Mouse (Mus musculus) G1E (cell line): ENCODE measurements around the gene Cmtr1. TPM values are rescaled to one million over a fixed set of nuclear protein-coding genes. Genes with fewer than 3 reads are reported as not detected.

Experiments used
- ATAC-seq: 2 replicates; pipeline ENCODE4 v1.8.0; 2016; ENCODE audit warnings: mild to moderate bottlenecking; ENCODE audit not compliant: insufficient number of reproducible peaks, poor library complexity, low FRiP score, severe bottlenecking; ENCODE audit errors: extremely low read depth
- DNase-seq: peaks from one replicate; pipeline ENCODE4 v3.0.0; 2012; ENCODE audit warnings: low spot score
- H3K27me3 ChIP-seq: 2 replicates; pipeline ENCODE4 v1.6.1; 2012; ENCODE audit warnings: mild to moderate bottlenecking, low read length, inconsistent platforms; ENCODE audit not compliant: insufficient read depth
- H3K36me3 ChIP-seq: replicated peaks from 2 replicates; pipeline ENCODE3; 2012; ENCODE audit warnings: mild to moderate bottlenecking, inconsistent platforms
- H3K4me1 ChIP-seq: 2 replicates; pipeline ENCODE4 v1.6.1; 2012; ENCODE audit warnings: low read depth, low read length, inconsistent platforms, mixed read lengths; ENCODE audit not compliant: insufficient read depth
- H3K4me3 ChIP-seq: 2 replicates; pipeline ENCODE4 v1.5.1; 2012; ENCODE audit warnings: low read depth, mild to moderate bottlenecking, inconsistent platforms, low read length, moderate library complexity, mixed read lengths
- H3K9me3 ChIP-seq: replicated peaks from 2 replicates; pipeline ENCODE4 v1.6.1; 2012; ENCODE audit warnings: inconsistent platforms
- CTCF ChIP-seq: IDR thresholded peaks from 2 replicates; pipeline ENCODE4 v1.5.1; 2012; ENCODE audit warnings: low read depth, low read length, inconsistent platforms, mixed read lengths
- GATA1 ChIP-seq: IDR thresholded peaks from 2 replicates; pipeline ENCODE4 v1.6.1; 2012; ENCODE audit warnings: borderline replicate concordance, low read length, inconsistent platforms, mixed read lengths
- GATA2 ChIP-seq: IDR thresholded peaks from 2 replicates; pipeline ENCODE4 v1.6.1; 2012; ENCODE audit warnings: low read depth, low read length, inconsistent platforms, borderline replicate concordance
- POLR2AphosphoS5 ChIP-seq: IDR thresholded peaks from 2 replicates; pipeline ENCODE4 v1.6.1; 2012; ENCODE audit warnings: low read depth, low read length, inconsistent platforms; ENCODE audit not compliant: insufficient replicate concordance
- TAL1 ChIP-seq: conservative IDR thresholded peaks from 2 replicates; pipeline ENCODE4 v1.6.1; 2012; ENCODE audit warnings: low read depth, low read length, inconsistent platforms, mixed read lengths
- polyA plus RNA-seq: library from polyadenylated mRNA; stranded (reverse); fragments of >175 nt; gene quantifications from 2 replicates; pipeline ENCODE4 v1.2.3, GENCODE M21; 2012
- total RNA-seq, 2 experiments: library from RNA; stranded (forward) in 1 of 2; stranded (reverse) in 1 of 2; fragments of 200-1000 nt in 1 of 2; fragments of >200 nt in 1 of 2; fragmentation: Nextera tagmentation in 1 of 2; gene quantifications; 2 replicates each; pipeline ENCODE4 v1.2.3; 2014 to 2017

The Cmtr1 gene
- total and polyA plus RNA-seq, 3 experiments = 82.7 to 182 (median 103) TPM

DNA sequence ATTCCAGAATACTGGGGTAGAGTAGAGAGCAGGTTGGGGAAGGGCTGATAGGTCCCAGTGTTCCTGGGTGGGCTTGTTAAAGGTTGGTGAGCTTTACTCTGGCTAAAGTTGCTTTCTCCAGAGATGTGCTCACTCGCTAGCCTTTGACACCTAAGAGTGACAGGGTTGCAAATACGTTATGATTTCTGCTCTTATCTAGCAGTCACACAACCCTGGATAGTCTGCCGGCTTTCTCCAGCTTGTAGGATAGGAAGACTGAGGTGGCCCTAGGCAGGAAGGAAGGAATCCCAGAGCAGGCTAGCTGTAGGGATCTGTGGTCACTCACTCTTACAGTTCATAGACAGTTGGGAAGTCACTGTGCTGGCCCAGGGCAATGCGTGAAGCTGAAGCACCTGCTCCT lies 23.9 kb downstream of the Cmtr1 start:
- no peak for DNase-seq
- peaks cover 91% of the 10 kb centered on the region for H3K4me1 ChIP-seq

DNA sequence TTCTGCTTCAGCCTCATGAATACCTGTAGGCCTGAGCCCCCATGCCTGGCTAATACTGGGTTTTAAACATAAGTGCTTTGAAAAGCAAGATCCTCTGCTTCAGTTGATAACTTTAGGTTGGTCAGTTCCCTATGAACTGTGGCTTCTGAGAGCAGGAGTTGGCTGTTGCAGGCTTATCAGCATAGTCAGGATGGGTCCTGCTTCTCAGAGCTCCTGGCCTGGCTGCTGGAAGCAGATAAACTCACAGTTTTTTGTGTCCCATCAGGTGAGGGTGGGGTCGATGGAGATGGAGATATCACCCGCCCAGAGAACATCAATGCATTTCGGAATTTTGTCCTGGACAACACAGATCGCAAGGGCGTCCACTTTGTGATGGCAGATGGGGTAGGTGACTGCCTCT lies 26.4 kb downstream of the Cmtr1 start:
- Histone ChIP-seq H3K36me3 (peaks cover 90% of the 10 kb centered on the region), H3K4me1 (peaks cover 91% of the 10 kb centered on the region), H3K4me3 (no peak overlapping the region; the same call in 1 of the 2 replicates)

More for the DNA sequence above, 23.9 kb downstream of the Cmtr1 start:
- H3K27me3 ChIP-seq = no peaks in the 10 kb centered on the region
- peak; percentile 52 for TF ChIP-seq TAL1
- no peak for TF ChIP-seq POLR2AphosphoS5
- H3K36me3 ChIP-seq = peaks cover 89% of the 10 kb centered on the region
- peaks cover 5% of the 10 kb centered on the region for H3K9me3 ChIP-seq
- peak; percentile 18; the same call in 1 of the 2 replicates for ATAC-seq
- H3K4me3 ChIP-seq = peak overlapping the region; percentile 56; the same call in 1 of the 2 replicates

DNA sequence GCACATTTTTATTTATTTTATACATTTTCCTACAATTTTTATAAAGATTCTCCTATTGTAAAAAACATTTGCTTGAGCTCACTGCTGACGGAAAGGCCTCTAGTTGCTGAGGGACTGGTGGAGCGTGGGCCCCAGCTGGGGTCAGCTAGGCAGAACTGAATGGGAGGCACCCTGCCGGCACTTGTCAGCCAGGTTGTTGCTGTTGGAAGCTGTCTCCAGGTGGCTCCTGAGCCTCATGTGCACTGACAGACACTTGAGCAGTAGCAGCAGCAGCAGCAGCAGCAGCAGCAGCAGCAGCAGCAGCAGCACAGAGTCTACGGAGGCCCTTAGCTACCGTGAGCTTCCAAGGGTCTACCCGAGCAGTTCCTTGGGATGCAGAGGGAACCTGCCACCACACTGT lies 27.0 kb downstream of the Cmtr1 start:
- Histone ChIP-seq H3K27me3 (no peaks in the 10 kb centered on the region), H3K9me3 (peaks cover 5% of the 10 kb centered on the region), H3K36me3 (peaks cover 86% of the 10 kb centered on the region), H3K4me3 (peak overlapping the region; percentile 64; the same call in 1 of the 2 replicates), H3K4me1 (peaks cover 85% of the 10 kb centered on the region)
- no peak for TF ChIP-seq GATA2
- no peak for TF ChIP-seq TAL1
- TF ChIP-seq CTCF = no peak
- no peak for TF ChIP-seq POLR2AphosphoS5
- no peak for TF ChIP-seq GATA1
- ATAC-seq (no peak), DNase-seq (peak; percentile 50)

More for the DNA sequence above, 26.4 kb downstream of the Cmtr1 start:
- Histone ChIP-seq H3K27me3 (no peaks in the 10 kb centered on the region), H3K9me3 (peaks cover 5% of the 10 kb centered on the region)
- ATAC-seq (peak; percentile 82), DNase-seq (peak; percentile 79)
- TF ChIP-seq GATA1 (no peak), TAL1 (peak; percentile 97), CTCF (no peak), GATA2 (no peak)

DNA sequence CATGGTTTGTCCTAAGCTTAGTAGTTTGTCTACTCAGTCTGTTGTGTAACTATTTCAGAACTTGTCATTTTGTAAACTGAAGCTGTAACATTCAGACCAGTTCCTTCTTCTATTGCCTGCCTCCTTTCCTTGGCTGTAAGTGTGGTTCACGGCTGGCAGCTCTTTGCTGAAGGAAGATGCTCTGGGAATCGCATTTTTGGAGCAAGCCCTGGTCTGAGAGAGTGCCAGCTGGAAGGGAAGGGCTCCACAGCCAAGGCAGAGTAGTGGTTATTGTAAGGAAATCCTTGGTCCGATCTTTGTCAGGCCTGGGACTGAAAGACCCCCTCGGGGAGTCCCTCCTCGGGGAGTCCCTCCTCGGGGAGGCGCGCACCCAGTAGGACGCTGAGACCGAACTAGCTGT lies 28.2 kb downstream of the Cmtr1 start:
- TF ChIP-seq POLR2AphosphoS5 (no peak), TAL1 (no peak), GATA1 (no peak), GATA2 (no peak), CTCF (no peak)
- Histone ChIP-seq H3K9me3 (peaks cover 5% of the 10 kb centered on the region), H3K27me3 (no peaks in the 10 kb centered on the region), H3K4me3 (no peak overlapping the region; the same call in 1 of the 2 replicates), H3K4me1 (peaks cover 78% of the 10 kb centered on the region), H3K36me3 (peaks cover 83% of the 10 kb centered on the region)
- DNase-seq (no peak), ATAC-seq (no peak)

DNA sequence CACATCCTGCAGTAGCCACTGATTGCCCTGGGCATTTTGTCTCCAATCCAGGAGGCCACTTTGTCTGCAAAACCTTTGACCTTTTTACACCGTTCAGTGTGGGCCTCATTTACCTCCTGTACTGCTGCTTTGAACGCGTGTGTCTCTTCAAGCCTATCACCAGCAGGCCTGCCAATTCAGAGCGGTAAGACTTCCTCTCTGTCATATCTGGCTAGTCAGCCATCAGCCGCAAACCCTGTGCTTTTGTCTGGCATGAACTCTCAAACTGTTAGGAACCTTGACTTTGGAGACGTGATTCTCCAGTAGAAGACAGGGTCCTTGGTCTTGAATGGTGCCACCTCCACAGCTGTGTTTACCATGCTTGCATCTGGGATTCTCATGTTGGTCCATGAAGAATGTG lies 29.9 kb downstream of the Cmtr1 start:
- no peaks in the 10 kb centered on the region for H3K27me3 ChIP-seq

DNA sequence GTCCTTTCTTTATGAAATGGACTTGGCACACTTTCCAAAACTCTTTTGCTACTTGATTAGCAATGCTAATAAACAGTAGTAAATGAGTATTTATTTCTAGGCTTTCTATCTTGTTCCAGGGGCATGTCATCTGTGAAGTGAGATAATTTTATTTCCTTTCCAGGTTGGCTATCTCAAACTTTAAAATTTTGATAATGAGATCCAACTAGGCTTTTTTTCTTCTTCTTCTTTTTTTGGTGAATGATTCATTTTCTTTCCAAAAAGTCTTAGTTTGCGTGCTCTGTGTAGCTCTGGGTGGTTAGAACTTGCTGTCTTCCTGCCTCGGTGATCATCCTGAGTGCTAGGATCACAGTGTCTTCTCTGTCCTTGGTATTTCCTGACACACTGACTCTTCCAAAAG lies 32.4 kb downstream of the Cmtr1 start:
- no peak for DNase-seq
- H3K36me3 ChIP-seq = peaks cover 85% of the 10 kb centered on the region
- ATAC-seq = no peak
- H3K9me3 ChIP-seq = peaks cover 5% of the 10 kb centered on the region
- TF ChIP-seq TAL1 (no peak), POLR2AphosphoS5 (no peak), CTCF (no peak), GATA1 (no peak), GATA2 (no peak)
- no peaks in the 10 kb centered on the region for H3K27me3 ChIP-seq
- H3K4me3 ChIP-seq = no peak overlapping the region
- H3K4me1 ChIP-seq = peaks cover 45% of the 10 kb centered on the region

More for the DNA sequence above, 29.9 kb downstream of the Cmtr1 start:
- Histone ChIP-seq H3K4me3 (no peak overlapping the region), H3K4me1 (peaks cover 68% of the 10 kb centered on the region), H3K9me3 (peaks cover 5% of the 10 kb centered on the region), H3K36me3 (peaks cover 83% of the 10 kb centered on the region)
- ATAC-seq (no peak), DNase-seq (no peak)
- TF ChIP-seq POLR2AphosphoS5 (no peak), CTCF (no peak), GATA2 (no peak), TAL1 (no peak), GATA1 (no peak)

- TF ChIP-seq GATA1 (no peak), POLR2AphosphoS5 (no peak), GATA2 (no peak)
- peaks cover 85% of the 10 kb centered on the region for H3K36me3 ChIP-seq
- DNase-seq = no peak
Measured at GRCm38 (mm10) chr17:29693571-29693970, 33.2 kb downstream of the Cmtr1 start.

More at GRCm38 (mm10) chr17:29693571-29693970, 33.2 kb downstream of the Cmtr1 start:
- no peaks in the 10 kb centered on the region for H3K27me3 ChIP-seq
- peaks cover 42% of the 10 kb centered on the region for H3K4me1 ChIP-seq
- no peak overlapping the region for H3K4me3 ChIP-seq
- ATAC-seq = no peak
- H3K9me3 ChIP-seq = peaks cover 3% of the 10 kb centered on the region
